Mouse (Mus musculus) testis, adult 10 weeks (tissue): Measurements from ENCODE around the gene Nudt14. TPM values are rescaled to one million over a fixed set of nuclear protein-coding genes. Genes with fewer than 3 reads are reported as not detected.

Experiments
- polyA plus RNA-seq: library from polyadenylated mRNA; stranded (reverse); fragments of 350-450 nt; fragmentation: Illumina TruSeq; extraction: RNeasy Lipid Tissue Mini Kit (QIAGEN cat#74804); gene quantifications from one replicate; pipeline ENCODE4 v1.2.3, GENCODE M21; 2014; ENCODE audit warnings: low read depth, low replicate concordance

The Nudt14 gene
- not detected for polyA plus RNA-seq

GRCm38 (mm10) chr12:112941776-112942713 lies at the start of gene Nudt14:
TSS of gene Nudt14 (minus strand) at chr12:112942124.

DNA sequence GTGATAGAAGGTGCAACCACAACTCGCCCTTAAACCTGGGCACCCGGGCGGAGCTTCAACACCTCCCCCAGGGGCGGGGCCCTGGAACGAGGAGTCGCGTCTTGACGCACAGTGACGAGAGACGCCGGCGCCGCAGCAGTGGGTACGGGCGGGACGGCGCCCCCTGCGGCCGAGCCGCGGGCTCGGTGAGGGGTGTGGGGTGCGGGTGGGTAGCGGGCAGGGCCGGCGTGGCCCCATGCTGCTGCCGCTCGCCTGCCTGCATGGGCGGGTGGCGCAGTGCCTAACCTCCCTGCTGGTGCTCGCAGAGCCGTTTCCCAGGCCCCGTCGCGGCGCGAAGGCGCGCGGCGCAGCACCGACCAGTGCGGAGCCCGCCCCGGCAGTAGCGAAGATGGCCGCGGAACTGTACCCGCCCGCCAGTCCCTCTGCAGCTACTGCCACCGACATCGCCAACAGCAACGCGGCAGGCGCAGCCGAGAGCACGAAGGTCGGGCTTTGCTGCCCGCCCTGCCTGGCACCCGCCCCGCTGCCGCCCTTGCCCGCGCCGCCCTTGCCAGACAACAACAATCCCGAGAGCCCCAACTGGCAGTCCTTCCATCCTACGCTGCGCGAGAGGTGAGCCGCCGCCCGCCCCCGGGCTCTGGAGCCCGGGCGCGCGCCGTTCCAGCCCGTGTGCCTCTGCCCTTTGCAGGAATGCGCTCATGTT lies 34.6 kb upstream of the Nudt14 start, which contains the start of gene Btbd6:
Gene Btbd6 (plus strand): TSS at position 112 of the 703 bp plus-strand sequence.

DNA sequence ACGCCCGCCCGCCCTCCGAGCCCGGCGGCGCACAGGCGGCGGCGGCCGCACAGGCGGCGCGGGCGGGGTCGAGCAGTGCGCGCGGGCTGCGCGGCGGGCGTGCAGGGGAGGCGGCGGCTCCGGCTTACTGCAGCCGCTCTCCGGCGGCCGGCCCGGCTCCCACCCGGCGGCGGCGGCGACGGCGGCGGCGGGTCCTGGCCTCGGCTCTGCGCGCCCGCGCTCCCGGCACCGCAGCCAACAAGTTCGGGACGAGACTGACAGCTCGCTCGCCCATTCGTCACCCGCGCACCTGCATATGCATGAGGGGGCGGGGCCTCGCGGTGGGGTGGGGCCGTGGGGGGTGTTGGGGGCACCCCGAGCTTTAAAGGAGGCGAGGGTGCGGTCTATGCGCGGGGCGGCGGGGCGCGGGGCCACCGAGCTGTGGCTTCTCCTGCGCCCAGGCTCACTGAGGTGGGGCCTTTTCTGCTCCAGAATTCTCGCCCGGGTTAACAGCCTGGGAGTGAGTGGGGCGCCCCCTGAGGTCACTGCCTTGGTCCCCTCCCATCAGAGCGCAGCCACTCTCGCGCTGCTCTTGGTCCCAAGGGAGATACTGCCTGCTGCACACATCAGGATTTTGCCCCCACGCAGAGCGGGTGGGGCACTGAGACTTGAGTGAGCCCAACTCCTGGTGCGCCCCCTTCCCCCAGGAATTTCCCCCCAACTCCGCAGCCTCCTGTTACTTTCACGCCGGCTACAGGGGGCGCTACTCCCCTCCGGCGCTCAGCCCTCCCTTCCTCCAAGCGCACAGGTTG lies 12.2 kb downstream of the Nudt14 start, which contains the start of gene Jag2:
Gene Jag2 (minus strand): TSS at position 215 of the 791 bp plus-strand sequence.

Other genes starting within 250 kb of the Nudt14 start
- gene Cep170b, start 221.7 kb downstream of the Nudt14 start, polyA plus RNA-seq, result 12.5 TPM
- gene Pld4, start 181.5 kb downstream of the Nudt14 start, polyA plus RNA-seq, result 0.87 TPM
- gene Ahnak2, start 139.5 kb downstream of the Nudt14 start, polyA plus RNA-seq, result 0.41 TPM
- 6.0 TPM for gene Clba1, start 133.2 kb downstream of the Nudt14 start, polyA plus RNA-seq
- gene Cdca4, start 112.7 kb downstream of the Nudt14 start, polyA plus RNA-seq, result 10.3 TPM
- not detected for gene Gpr132, start 73.9 kb downstream of the Nudt14 start, polyA plus RNA-seq
- 0.10 TPM for gene Jag2, start 12.3 kb downstream of the Nudt14 start, polyA plus RNA-seq
- 0.48 TPM for gene Btbd6, start 34.4 kb upstream of the Nudt14 start, polyA plus RNA-seq
- gene Brf1, start 58.6 kb upstream of the Nudt14 start, polyA plus RNA-seq, result 31.4 TPM
- gene Pacs2, start 72.4 kb upstream of the Nudt14 start, polyA plus RNA-seq, result 12.8 TPM
- gene Tex22, start 132.4 kb upstream of the Nudt14 start, polyA plus RNA-seq, result 8.6 TPM
- 17.4 TPM for gene Mta1, start 156.2 kb upstream of the Nudt14 start, polyA plus RNA-seq
- gene Crip2, start 198.1 kb upstream of the Nudt14 start, polyA plus RNA-seq, result 0.57 TPM
- not detected for gene Crip1, start 204.2 kb upstream of the Nudt14 start, polyA plus RNA-seq
- gene Tedc1, start 214.3 kb upstream of the Nudt14 start, polyA plus RNA-seq, result 1.5 TPM
- not detected for gene Tmem121, start 243.8 kb upstream of the Nudt14 start, polyA plus RNA-seq